Mouse (Mus musculus) Muller cell, postnatal 12 days (primary cell): ENCODE results near the gene Gorasp2.

Experiments used
- DNase-seq: peaks from one replicate; pipeline ENCODE4 v3.0.0-alpha.2; 2015; ENCODE audit errors: inconsistent ontology term

Gorasp2 gene

GRCm38 (mm10) chr2:70660887-70661714 lies at the start of gene Gorasp2:
Gene Gorasp2, plus strand, starts transcription at chr2:70661576.
- DNase-seq = peak; percentile 98

GRCm38 (mm10) chr2:70614745-70615351 lies 46.5 kb upstream of the Gorasp2 start:
- no peak for DNase-seq

- no peak for DNase-seq
Observed at GRCm38 (mm10) chr2:70616076-70616475, 45.3 kb upstream of the Gorasp2 start.

- DNase-seq = no peak
Observed at GRCm38 (mm10) chr2:70616617-70617016, 44.8 kb upstream of the Gorasp2 start.

GRCm38 (mm10) chr2:70619232-70619835 lies 42.0 kb upstream of the Gorasp2 start:
- DNase-seq = no peak

GRCm38 (mm10) chr2:70620225-70620624 lies 41.2 kb upstream of the Gorasp2 start:
- peak; percentile 40 for DNase-seq

- no peak for DNase-seq
Observed at GRCm38 (mm10) chr2:70622244-70622643, 39.1 kb upstream of the Gorasp2 start.

GRCm38 (mm10) chr2:70625761-70626160 lies 35.6 kb upstream of the Gorasp2 start:
- DNase-seq = peak; percentile 48

- no peak for DNase-seq
Observed at GRCm38 (mm10) chr2:70628397-70628796, 33.0 kb upstream of the Gorasp2 start.

- DNase-seq = peak; percentile 83
Observed at GRCm38 (mm10) chr2:70629339-70629761, 32.0 kb upstream of the Gorasp2 start.

GRCm38 (mm10) chr2:70629921-70630320 lies 31.5 kb upstream of the Gorasp2 start:
- DNase-seq = no peak

- DNase-seq = no peak
Observed at GRCm38 (mm10) chr2:70631321-70631720, 30.1 kb upstream of the Gorasp2 start.

GRCm38 (mm10) chr2:70632412-70632811 lies 29.0 kb upstream of the Gorasp2 start:
- no peak for DNase-seq

GRCm38 (mm10) chr2:70634028-70634690 lies 27.2 kb upstream of the Gorasp2 start:
- DNase-seq = no peak

GRCm38 (mm10) chr2:70640968-70641367 lies 20.4 kb upstream of the Gorasp2 start:
- no peak for DNase-seq

GRCm38 (mm10) chr2:70642971-70643565 lies 18.3 kb upstream of the Gorasp2 start:
- DNase-seq = peak; percentile 70

GRCm38 (mm10) chr2:70645266-70645780 lies 16.1 kb upstream of the Gorasp2 start:
- peak; percentile 75 for DNase-seq

GRCm38 (mm10) chr2:70647681-70648080 lies 13.7 kb upstream of the Gorasp2 start:
- DNase-seq = no peak

- DNase-seq = no peak
Observed at GRCm38 (mm10) chr2:70648271-70648670, 13.1 kb upstream of the Gorasp2 start.

GRCm38 (mm10) chr2:70649471-70649870 lies 11.9 kb upstream of the Gorasp2 start:
- no peak for DNase-seq

GRCm38 (mm10) chr2:70651820-70652219 lies 9.6 kb upstream of the Gorasp2 start:
- no peak for DNase-seq
